7 mouse cellular contexts compared by ENCODE assay signal in genomic region chr2:59746070-59746469, GRCm38 (mm10).
DNase-seq lines count a peak whose midpoint lies in the region; ATAC-seq and TF ChIP-seq lines count a peak whose summit lies in the region.

No protein-coding gene starts in this region.

- H3K4me2 ChIP-seq in intestine, embryonic 16.5 days (ENCODE audit: low read depth, low read length) = no peak overlapping the region
- no peak overlapping the region for H3K4me2 ChIP-seq in intestine, embryonic 15.5 days (replicated peaks)

- peaks cover 32% of the 10 kb centered on the region for H3K4me1 ChIP-seq in intestine, embryonic 16.5 days (ENCODE audit: control insufficient read depth, insufficient read depth, low read length)
- peaks cover 23% of the 10 kb centered on the region for H3K4me1 ChIP-seq in intestine, embryonic 15.5 days (replicated peaks)
- peaks cover 74% of the 10 kb centered on the region for H3K4me1 ChIP-seq in E14TG2a.4 (replicated peaks; ENCODE audit: low read depth, low read length)

- DNase-seq in Muller cell, postnatal 12 days (ENCODE audit: inconsistent ontology term) = peak; percentile 26
- DNase-seq in heart, postnatal 36 days = peak; percentile 29 to 32
- DNase-seq in gastrocnemius, postnatal 4 days (ENCODE audit: low spot score in 2 of 2) = no peak

- TF ChIP-seq CTCF in E14TG2a.4 (conservative IDR thresholded peaks at IDR 0.05; ENCODE audit: low read length) = no peak

- 0 out of 2 replicates have a peak, but pooled peaks have one; percentile 10 for ATAC-seq in intestine, embryonic 16.5 days
- ATAC-seq in intestine, embryonic 15.5 days = no peak
- no peak for ATAC-seq in monocyte, adult 5-6 weeks (replicated peaks; ENCODE audit: insufficient number of reproducible peaks, low FRiP score, low TSS enrichment, poor library complexity, severe bottlenecking)

- H3K27ac ChIP-seq in intestine, embryonic 16.5 days (ENCODE audit: low read length) = 0 out of 2 replicates have a peak overlapping the region, but pooled peaks have one; percentile 4
- no peak overlapping the region for H3K27ac ChIP-seq in intestine, embryonic 15.5 days

- H3K36me3 ChIP-seq in intestine, embryonic 16.5 days (ENCODE audit: control insufficient read depth, insufficient read depth, low read length) = no peaks in the 10 kb centered on the region
- no peaks in the 10 kb centered on the region for H3K36me3 ChIP-seq in intestine, embryonic 15.5 days
- peaks cover 11% of the 10 kb centered on the region; the same call in 1 of the 2 replicates for H3K36me3 ChIP-seq in E14TG2a.4 (ENCODE audit: insufficient read depth, low read length)

- WGBS in intestine, embryonic 16.5 days = 80% methylated on average over 9 of the region's 9 CpGs
- 78% methylated on average over 9 of the region's 9 CpGs for WGBS in intestine, embryonic 15.5 days

- H3K9ac ChIP-seq in intestine, embryonic 16.5 days (ENCODE audit: low read depth, low read length) = no peak overlapping the region
- no peak overlapping the region for H3K9ac ChIP-seq in intestine, embryonic 15.5 days

- no peaks in the 10 kb centered on the region for H3K27me3 ChIP-seq in intestine, embryonic 16.5 days (replicated peaks; ENCODE audit: control insufficient read depth, insufficient read depth, low read length)
- no peaks in the 10 kb centered on the region for H3K27me3 ChIP-seq in intestine, embryonic 15.5 days (replicated peaks)
- no peaks in the 10 kb centered on the region for H3K27me3 ChIP-seq in E14TG2a.4 (ENCODE audit: insufficient read depth, low read length)

- H3K9me3 ChIP-seq in intestine, embryonic 16.5 days (ENCODE audit: control insufficient read depth, low read length) = no peaks in the 10 kb centered on the region
- H3K9me3 ChIP-seq in intestine, embryonic 15.5 days = no peaks in the 10 kb centered on the region
- H3K9me3 ChIP-seq in E14TG2a.4 (ENCODE audit: low read length) = no peaks in the 10 kb centered on the region

- no peak overlapping the region for H3K4me3 ChIP-seq in intestine, embryonic 16.5 days (ENCODE audit: low read length)
- no peak overlapping the region for H3K4me3 ChIP-seq in intestine, embryonic 15.5 days (replicated peaks)
- H3K4me3 ChIP-seq in E14TG2a.4 (replicated peaks; ENCODE audit: low read length) = peak overlapping the region; percentile 5; the same call in 1 of the 2 replicates

- intact Hi-C loops in heart, postnatal 36 days (cut with DNase I) = no loop called here

Comparison
In these comparisons a context has a peak if more than half of its experiments do, and no peak if none do; other contexts are left out.
1. DNase-seq: peak in Muller cell, postnatal 12 days (single experiment) and heart, postnatal 36 days (2 of 2); none in gastrocnemius, postnatal 4 days (0 of 2).